Mouse (Mus musculus) heart, adult 2 months (tissue): ENCODE measurements around the gene Otogl. TPM values are rescaled to one million over a fixed set of nuclear protein-coding genes. Genes with fewer than 3 reads are reported as not detected.

ENCODE experiments used
- DNase-seq, 2 experiments: peaks; one replicate each; pipeline ENCODE4 v3.0.0; 2021
- H3K27ac ChIP-seq: fragments of 200-600 bp; 2 replicates; pipeline ENCODE4 v1.8.1; 2022
- H3K27me3 ChIP-seq: fragments of 200-500 bp; 2 replicates; pipeline ENCODE4 v1.6.1; 2012; ENCODE audit warnings: mild to moderate bottlenecking, low read length, inconsistent platforms, mixed read lengths; ENCODE audit not compliant: control insufficient read depth, insufficient read depth
- H3K36me3 ChIP-seq: fragments of 200-500 bp; 2 replicates; pipeline ENCODE4 v1.6.1; 2012; ENCODE audit warnings: low read length, inconsistent platforms; ENCODE audit not compliant: control insufficient read depth, insufficient read depth
- H3K4me1 ChIP-seq: fragments of 200-500 bp; 2 replicates; pipeline ENCODE4 v1.6.1; 2011; ENCODE audit warnings: low read length; ENCODE audit not compliant: control insufficient read depth, insufficient read depth
- H3K4me3 ChIP-seq: fragments of 200-600 bp; 2 replicates; pipeline ENCODE4 v1.8.1; 2022
- H3K79me2 ChIP-seq: fragments of 200-500 bp; replicated peaks from 2 replicates; pipeline ENCODE4 v1.6.1; 2012; ENCODE audit warnings: mild to moderate bottlenecking, inconsistent platforms, low read length, moderate library complexity, mixed read lengths; ENCODE audit not compliant: control insufficient read depth, insufficient read depth
- H3K9ac ChIP-seq: fragments of 200-500 bp; 2 replicates; pipeline ENCODE4 v1.6.1; 2012; ENCODE audit warnings: low read depth, mild to moderate bottlenecking, control low read depth, inconsistent platforms, low read length, mixed read lengths
- CTCF ChIP-seq: fragments of 200-600 bp; IDR thresholded peaks from 2 replicates; pipeline ENCODE4 v1.8.1; 2022; ENCODE audit warnings: antibody characterized with exemption, mild to moderate bottlenecking, moderate library complexity
- EP300 ChIP-seq: fragments of 200-500 bp; IDR thresholded peaks from 2 replicates; pipeline ENCODE4 v1.6.1; 2011; ENCODE audit warnings: low read depth, low read length, control low read depth; ENCODE audit not compliant: insufficient read depth
- POLR2A ChIP-seq: fragments of 200-500 bp; IDR thresholded peaks from 2 replicates; pipeline ENCODE4 v1.6.1; 2011; ENCODE audit warnings: mild to moderate bottlenecking, low read depth, low read length, control low read depth; ENCODE audit not compliant: insufficient read depth
- WGBS: fragments of 180-500 bp; shearing (Covaris S2); methylation state at CpG from one replicate; pipeline ENCODE4 v1.1.7; 2018; 5-methylcytosine and 5-hydroxymethylcytosine counted together
- intact Hi-C: fragments of 180-260 bp; cut with DNase I; formaldehyde crosslinking; loops from one replicate; pipeline ENCODE4 v1.15.1; 2025
- polyA plus RNA-seq: library from polyadenylated mRNA; depleted of rRNA; stranded (reverse); fragments of >200 nt; gene quantifications from 2 replicates; pipeline ENCODE4 v1.2.3, GENCODE M21; 2012
- total RNA-seq, 2 experiments: library from RNA; stranded (reverse); gene quantifications; 2 replicates each; pipeline ENCODE4 v1.2.3; 2021

Gene Otogl
- total and polyA plus RNA-seq, 3 experiments, result 0.02 to 0.07 TPM; not detected in 1

DNA sequence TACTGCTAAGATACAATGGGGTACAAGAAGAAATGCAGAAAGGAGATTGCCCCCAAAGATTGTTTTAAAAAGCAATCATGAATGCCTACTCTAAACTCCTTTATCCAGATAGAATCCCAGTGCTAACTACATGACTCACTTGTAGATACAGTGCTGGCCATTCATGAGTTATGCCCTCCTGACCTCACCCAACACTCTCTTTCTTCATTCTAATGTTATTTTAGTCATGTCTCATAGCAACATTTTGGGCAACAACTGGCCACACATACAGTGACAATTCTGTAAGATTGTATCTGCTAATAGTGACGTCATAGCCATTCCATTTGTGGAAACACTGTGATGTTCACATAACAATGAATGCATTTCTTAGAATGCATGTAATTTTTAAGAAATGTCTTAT, 21.6 kb upstream of the Otogl start:
- DNase-seq, result no peak
- TF ChIP-seq CTCF, result no peak
- no peak for TF ChIP-seq POLR2A
- no peak for TF ChIP-seq EP300
- no peak overlapping the region for H3K9ac ChIP-seq
- H3K27ac ChIP-seq, result no peak overlapping the region
- WGBS, result 55% methylated on average over 1 of the region's 1 CpGs
- H3K27me3 ChIP-seq, result no peaks in the 10 kb centered on the region
- intact Hi-C loops, result loop anchor here (2.0 to 5.0 kb wide), 5 partner anchors 159 to 514 kb away; no protein-coding TSS in a partner anchor
- peaks cover 9% of the 10 kb centered on the region for H3K4me1 ChIP-seq
- no peak overlapping the region for H3K4me3 ChIP-seq
- H3K79me2 ChIP-seq, result no peaks in the 10 kb centered on the region
- peaks cover 20% of the 10 kb centered on the region for H3K36me3 ChIP-seq

DNA sequence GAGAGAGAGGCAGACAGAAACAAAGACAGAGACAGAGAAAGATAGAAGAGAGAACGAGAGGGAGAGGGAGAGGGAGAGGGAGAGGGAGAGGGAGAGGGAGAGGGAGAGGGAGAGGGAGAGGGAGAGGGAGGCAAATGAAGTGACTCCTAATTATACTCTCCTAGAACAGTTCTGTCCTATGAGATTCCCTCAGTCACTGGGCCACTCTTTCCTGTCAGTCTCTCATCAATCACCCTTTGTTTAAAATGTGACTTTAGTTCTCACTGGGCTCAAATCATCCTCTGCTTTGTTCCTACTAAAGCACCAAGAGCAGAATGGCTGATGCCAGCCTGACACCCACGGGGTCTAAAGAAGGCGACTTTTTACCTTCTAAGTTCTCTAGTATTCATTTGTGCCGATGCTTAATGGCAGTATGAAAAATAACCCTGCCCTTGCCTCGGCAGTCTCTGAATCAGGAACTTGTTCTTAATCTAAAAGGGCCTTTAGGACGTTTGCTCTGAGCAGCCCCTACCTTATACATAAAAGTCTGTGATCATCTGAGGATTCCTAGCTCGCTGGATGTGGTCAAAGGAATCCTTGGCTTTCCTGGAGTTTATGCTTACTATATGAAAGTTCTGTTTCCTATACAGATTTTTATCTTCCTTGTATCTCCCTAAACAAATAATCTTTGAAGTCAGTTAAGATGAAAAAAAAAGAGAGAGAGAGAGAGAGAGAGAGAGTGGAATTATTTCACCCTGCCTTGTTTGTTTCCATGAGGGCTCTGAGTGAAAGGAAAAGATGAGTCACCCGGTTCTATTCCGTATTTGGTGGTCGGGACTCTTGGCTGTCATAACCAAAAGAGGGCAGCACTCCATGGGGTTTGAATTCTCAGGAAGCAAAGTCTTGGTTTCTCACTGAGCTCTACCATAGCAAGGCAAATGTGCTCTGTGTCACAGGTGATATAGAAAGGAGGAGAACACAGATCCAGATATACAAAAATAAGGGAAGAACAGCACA, 20.2 kb upstream of the Otogl start:
- 0 out of 2 replicates have a peak, but pooled peaks have one; percentile 28 for TF ChIP-seq EP300
- 0 out of 2 replicates have a peak, but pooled peaks have one; percentile 32 for TF ChIP-seq POLR2A
- TF ChIP-seq CTCF, result peak; percentile 79
- intact Hi-C loops, result loop anchor here (2.0 to 5.0 kb wide), 5 partner anchors 160 to 515 kb away; no protein-coding TSS in a partner anchor
- peak overlapping the region; percentile 89 for H3K27ac ChIP-seq
- H3K4me3 ChIP-seq, result no peak overlapping the region
- no peaks in the 10 kb centered on the region for H3K79me2 ChIP-seq
- H3K9ac ChIP-seq, result no peak overlapping the region
- 17% methylated on average over 10 of the region's 10 CpGs for WGBS
- peak; percentile 52 to 74 for DNase-seq
- peaks cover 9% of the 10 kb centered on the region for H3K4me1 ChIP-seq
- no peaks in the 10 kb centered on the region for H3K27me3 ChIP-seq
- peaks cover 20% of the 10 kb centered on the region for H3K36me3 ChIP-seq

DNA sequence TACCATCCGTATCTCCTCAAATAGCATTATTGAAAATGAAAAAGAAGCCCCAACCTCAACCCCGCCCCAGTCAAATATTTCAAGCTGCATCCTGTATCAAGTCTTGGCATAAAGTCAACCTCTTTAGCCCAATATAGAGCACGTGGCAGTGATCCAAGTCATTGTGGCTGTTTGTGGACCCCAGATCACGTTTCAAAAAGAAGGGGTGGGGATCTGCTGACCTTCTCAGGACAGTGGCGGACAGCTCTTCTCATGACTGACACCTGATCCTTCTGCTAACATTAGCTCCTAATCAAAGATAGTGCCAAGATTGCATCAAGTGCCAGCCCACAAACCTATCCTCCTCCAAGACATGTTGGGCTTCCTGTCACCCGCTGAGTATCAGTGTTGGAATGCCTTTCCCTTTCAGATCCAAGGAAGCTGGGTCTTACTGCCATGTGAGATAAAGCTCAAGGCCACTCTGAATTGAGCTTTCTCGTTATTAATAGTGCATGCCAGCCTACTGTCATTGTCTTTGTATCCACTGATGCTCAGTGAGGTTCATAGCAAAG, 18.6 kb upstream of the Otogl start:
- Histone ChIP-seq H3K9ac (no peak overlapping the region), H3K27ac (peak overlapping the region; percentile 71), H3K79me2 (no peaks in the 10 kb centered on the region), H3K4me3 (0 out of 2 replicates have a peak overlapping the region, but pooled peaks have one; percentile 11), H3K36me3 (peaks cover 20% of the 10 kb centered on the region), H3K4me1 (peaks cover 9% of the 10 kb centered on the region), H3K27me3 (no peaks in the 10 kb centered on the region)
- no peak for TF ChIP-seq POLR2A
- TF ChIP-seq EP300, result peak; percentile 72; the same call in 1 of the 2 replicates
- peak; percentile 57 to 72 for DNase-seq
- 14% methylated on average over 7 of the region's 7 CpGs for WGBS
- intact Hi-C loops, result loop anchor here (5.0 kb wide), 3 partner anchors 162 to 517 kb away; no protein-coding TSS in a partner anchor

DNA sequence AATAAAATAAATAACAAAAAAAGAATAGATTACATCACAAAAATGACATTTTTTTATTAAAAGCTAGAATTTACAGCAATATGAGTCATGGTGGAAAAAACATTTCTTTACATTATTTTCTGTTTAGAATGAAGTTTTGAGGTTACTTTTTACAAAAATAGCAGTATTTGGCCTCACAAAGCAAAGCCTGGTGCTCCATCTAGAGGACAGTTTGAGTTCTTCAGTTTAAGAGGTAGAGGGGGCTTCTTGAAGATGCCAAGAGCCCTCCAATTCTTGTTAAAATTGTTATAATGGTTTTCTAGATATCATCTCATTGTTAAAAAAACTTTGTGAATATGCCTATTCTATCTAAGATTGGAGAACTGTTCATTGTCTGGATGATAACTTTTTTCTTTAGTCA, 13.4 kb upstream of the Otogl start:
- intact Hi-C loops, result no loop called here

DNA sequence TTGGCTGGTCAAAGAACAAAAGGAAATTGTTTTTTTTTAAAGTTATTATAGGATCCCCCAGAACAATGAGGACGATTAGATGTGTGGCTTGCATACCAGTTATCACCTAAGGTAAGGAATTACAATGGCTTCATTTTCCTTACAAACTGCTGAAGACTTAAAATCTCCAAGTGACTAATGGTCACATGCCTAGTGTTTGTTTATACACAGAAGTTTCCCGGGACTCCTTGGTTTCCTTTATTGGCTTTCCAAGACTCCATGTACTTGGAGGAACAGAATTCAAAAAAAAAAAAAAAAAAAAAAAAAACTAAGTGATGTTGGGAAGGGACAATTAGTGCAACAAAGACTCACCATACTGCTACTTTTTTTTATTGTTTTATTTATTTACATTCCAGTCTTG, 11.9 kb upstream of the Otogl start:
- intact Hi-C loops, result loop anchor here (5.0 kb wide), 1 partner anchor 67 kb away; no protein-coding TSS in a partner anchor
- DNase-seq, result no peak

More for the DNA sequence above, 13.4 kb upstream of the Otogl start:
- Histone ChIP-seq H3K36me3 (peaks cover 5% of the 10 kb centered on the region; the same call in 1 of the 2 replicates), H3K4me3 (no peak overlapping the region), H3K4me1 (peaks cover 3% of the 10 kb centered on the region), H3K9ac (no peak overlapping the region), H3K79me2 (no peaks in the 10 kb centered on the region), H3K27ac (no peak overlapping the region), H3K27me3 (no peaks in the 10 kb centered on the region)
- no peak for DNase-seq
- TF ChIP-seq CTCF, result peak; percentile 75
- TF ChIP-seq EP300, result no peak

More for the DNA sequence above, 11.9 kb upstream of the Otogl start:
- Histone ChIP-seq H3K4me1 (peaks cover 1% of the 10 kb centered on the region), H3K27ac (no peak overlapping the region), H3K36me3 (no peaks in the 10 kb centered on the region), H3K27me3 (no peaks in the 10 kb centered on the region), H3K79me2 (no peaks in the 10 kb centered on the region), H3K9ac (no peak overlapping the region), H3K4me3 (no peak overlapping the region)
- TF ChIP-seq POLR2A, result no peak
- TF ChIP-seq CTCF, result no peak
- no peak for TF ChIP-seq EP300
- WGBS, result 31% methylated on average over 2 of the region's 2 CpGs
